Mouse (Mus musculus): ENCODE measurements around the gene Olfr313. TPM values are rescaled to one million over a fixed set of nuclear protein-coding genes. Genes with fewer than 3 reads are reported as not detected.
"Not testable (repeated sequence)": the region's sequence is repeated elsewhere in the genome, so short reads cannot be mapped to it uniquely, and the experiment has no call there.

Gene Olfr313
- polyA plus RNA-seq (2014; fragmentation: Nextera tagmentation; extraction: Ambion mirVana), result not detected in 2 replicates

GRCm38 (mm10) chr11:58814700-58815099, at the start of gene Olfr313:
Gene Olfr313 (plus strand): TSS chr11:58815000.
- H3K27me3 ChIP-seq (ENCODE audit: insufficient read depth, low read length); ATAC-seq (ENCODE audit: insufficient read depth); H3K4me2 ChIP-seq; H3K36me3 ChIP-seq (ENCODE audit: insufficient read depth); H3K4me1 ChIP-seq (ENCODE audit: insufficient read depth); DNase-seq; H3K9me3 ChIP-seq (ENCODE audit: low read depth, low read length); H3K4me3 ChIP-seq (ENCODE audit: low read depth, low read length); H3K27ac ChIP-seq (ENCODE audit: low read depth); H3K9ac ChIP-seq: not testable (repeated sequence)
- WGBS, result 44% methylated on average over 1 of the region's 1 CpGs

- Histone ChIP-seq H3K36me3 (ENCODE audit: insufficient read depth) (no peaks in the 10 kb centered on the region), H3K4me1 (ENCODE audit: insufficient read depth) (no peaks in the 10 kb centered on the region), H3K4me2 (no peak within 1 kb of the TSS), H3K9me3 (ENCODE audit: low read depth, low read length) (no peaks in the 10 kb centered on the region), H3K27me3 (ENCODE audit: insufficient read depth, low read length) (no peaks in the 10 kb centered on the region), H3K4me3 (ENCODE audit: low read depth, low read length) (no peak within 1 kb of the TSS), H3K27ac (ENCODE audit: low read depth) (no peak within 1 kb of the TSS), H3K9ac (no peak within 1 kb of the TSS)
- ATAC-seq (ENCODE audit: insufficient read depth) (no peak), DNase-seq (no peak)
- no peak for TF ChIP-seq CTCF (IDR thresholded peaks at IDR 0.05; ENCODE audit: low read depth)
Observed at GRCm38 (mm10) chr11:58772888-58773287, 41.9 kb upstream of the Olfr313 start, which contains the start of gene Olfr315. Gene Olfr315 (plus strand): TSS chr11:58773188.

- H3K9ac ChIP-seq, result no peak within 1 kb of the TSS
- no peaks in the 10 kb centered on the region for H3K9me3 ChIP-seq (ENCODE audit: low read depth, low read length)
- H3K36me3 ChIP-seq (ENCODE audit: insufficient read depth), result no peaks in the 10 kb centered on the region
- no peaks in the 10 kb centered on the region for H3K4me1 ChIP-seq (ENCODE audit: insufficient read depth)
- no peak for DNase-seq
- H3K27me3 ChIP-seq (ENCODE audit: insufficient read depth, low read length), result no peaks in the 10 kb centered on the region
- H3K4me2 ChIP-seq, result no peak within 1 kb of the TSS
- 50% methylated on average over 6 of the region's 6 CpGs for WGBS
- no peak for TF ChIP-seq CTCF (IDR thresholded peaks at IDR 0.05; ENCODE audit: low read depth)
- H3K27ac ChIP-seq (ENCODE audit: low read depth), result no peak within 1 kb of the TSS
- ATAC-seq (ENCODE audit: insufficient read depth), result no peak
- no peak within 1 kb of the TSS for H3K4me3 ChIP-seq (ENCODE audit: low read depth, low read length)
Observed at GRCm38 (mm10) chr11:58782480-58783089, 32.2 kb upstream of the Olfr313 start, which contains the start of gene Olfr314. Gene Olfr314 (plus strand): TSS chr11:58782952.

DNA sequence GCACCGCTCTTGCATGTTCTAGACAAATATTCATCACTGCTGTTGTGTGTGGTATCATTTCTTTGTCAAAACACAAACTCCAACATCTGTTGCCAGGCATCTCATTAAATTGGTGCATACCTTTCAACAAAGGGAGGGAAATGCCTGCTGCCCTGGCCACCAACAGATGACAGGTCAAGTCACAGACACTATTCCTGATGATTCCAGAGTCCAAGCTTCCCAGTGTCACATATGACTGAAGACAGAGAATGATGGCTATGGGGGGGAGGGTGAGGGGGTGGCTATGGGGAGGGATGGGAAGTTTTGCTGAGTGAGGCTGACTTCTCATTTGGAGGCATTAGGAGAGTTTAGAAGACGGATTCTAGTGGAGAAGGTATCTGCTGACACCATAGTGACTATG, 30.6 kb upstream of the Olfr313 start:
- 63% methylated on average over 2 of the region's 2 CpGs for WGBS

GRCm38 (mm10) chr11:58787651-58788050, 27.1 kb upstream of the Olfr313 start:
- H3K9me3 ChIP-seq (ENCODE audit: low read depth, low read length), result no peaks in the 10 kb centered on the region
- H3K9ac ChIP-seq, result no peak overlapping the region
- WGBS, result 81% methylated on average over 10 of the region's 10 CpGs
- no peaks in the 10 kb centered on the region for H3K27me3 ChIP-seq (ENCODE audit: insufficient read depth, low read length)
- no peak for ATAC-seq (ENCODE audit: insufficient read depth)
- H3K4me3 ChIP-seq (ENCODE audit: low read depth, low read length), result no peak overlapping the region
- no peaks in the 10 kb centered on the region for H3K36me3 ChIP-seq (ENCODE audit: insufficient read depth)
- no peak overlapping the region for H3K27ac ChIP-seq (ENCODE audit: low read depth)
- TF ChIP-seq CTCF (IDR thresholded peaks at IDR 0.05; ENCODE audit: low read depth), result no peak
- no peaks in the 10 kb centered on the region for H3K4me1 ChIP-seq (ENCODE audit: insufficient read depth)
- no peak overlapping the region for H3K4me2 ChIP-seq
- no peak for DNase-seq

More for the DNA sequence above, 30.6 kb upstream of the Olfr313 start:
- Histone ChIP-seq H3K27me3 (ENCODE audit: insufficient read depth, low read length) (no peaks in the 10 kb centered on the region), H3K4me1 (ENCODE audit: insufficient read depth) (no peaks in the 10 kb centered on the region), H3K36me3 (ENCODE audit: insufficient read depth) (no peaks in the 10 kb centered on the region), H3K4me2 (no peak overlapping the region), H3K9me3 (ENCODE audit: low read depth, low read length) (no peaks in the 10 kb centered on the region), H3K27ac (ENCODE audit: low read depth) (no peak overlapping the region), H3K4me3 (ENCODE audit: low read depth, low read length) (no peak overlapping the region), H3K9ac (no peak overlapping the region)
- DNase-seq (no peak), ATAC-seq (ENCODE audit: insufficient read depth) (no peak)
- TF ChIP-seq CTCF (IDR thresholded peaks at IDR 0.05; ENCODE audit: low read depth), result no peak

GRCm38 (mm10) chr11:58788346-58788745, 26.5 kb upstream of the Olfr313 start:
- no peak overlapping the region for H3K27ac ChIP-seq (ENCODE audit: low read depth)
- H3K36me3 ChIP-seq (ENCODE audit: insufficient read depth), result no peaks in the 10 kb centered on the region
- H3K4me1 ChIP-seq (ENCODE audit: insufficient read depth), result no peaks in the 10 kb centered on the region
- ATAC-seq (ENCODE audit: insufficient read depth) (no peak), DNase-seq (no peak)
- H3K4me2 ChIP-seq, result no peak overlapping the region
- TF ChIP-seq CTCF (IDR thresholded peaks at IDR 0.05; ENCODE audit: low read depth), result no peak
- no peak overlapping the region for H3K4me3 ChIP-seq (ENCODE audit: low read depth, low read length)
- H3K9me3 ChIP-seq (ENCODE audit: low read depth, low read length), result no peaks in the 10 kb centered on the region
- no peak overlapping the region for H3K9ac ChIP-seq
- H3K27me3 ChIP-seq (ENCODE audit: insufficient read depth, low read length), result no peaks in the 10 kb centered on the region
- 76% methylated on average over 8 of the region's 8 CpGs for WGBS

GRCm38 (mm10) chr11:58789532-58789931, 25.3 kb upstream of the Olfr313 start:
- no peak for ATAC-seq (ENCODE audit: insufficient read depth)
- no peak for DNase-seq
- Histone ChIP-seq H3K27ac (ENCODE audit: low read depth) (no peak overlapping the region), H3K36me3 (ENCODE audit: insufficient read depth) (no peaks in the 10 kb centered on the region), H3K9me3 (ENCODE audit: low read depth, low read length) (no peaks in the 10 kb centered on the region), H3K4me2 (no peak overlapping the region), H3K9ac (no peak overlapping the region), H3K4me1 (ENCODE audit: insufficient read depth) (no peaks in the 10 kb centered on the region), H3K27me3 (ENCODE audit: insufficient read depth, low read length) (no peaks in the 10 kb centered on the region), H3K4me3 (ENCODE audit: low read depth, low read length) (no peak overlapping the region)
- 23% methylated on average over 3 of the region's 3 CpGs for WGBS
- TF ChIP-seq CTCF (IDR thresholded peaks at IDR 0.05; ENCODE audit: low read depth), result no peak
